Mouse (Mus musculus) intestine, embryonic 16.5 days (tissue): ENCODE measurements around the gene Tmem40. TPM values are rescaled to one million over a fixed set of nuclear protein-coding genes. Genes with fewer than 3 reads are reported as not detected.

Experiments
- ATAC-seq: fragments of 200-750 bp; cut with Nextera tagmentation; 2 replicates; pipeline ENCODE4 v1.8.0; 2017; ENCODE audit warnings: moderate TSS enrichment, moderate library complexity
- H3K27ac ChIP-seq: fragments of 300-500 bp; sonication (generic); 2 replicates; pipeline ENCODE4 v1.5.1; 2014; ENCODE audit warnings: mild to moderate bottlenecking, low read length
- H3K27me3 ChIP-seq: fragments of 300-500 bp; sonication (generic); replicated peaks from 2 replicates; pipeline ENCODE4 v1.6.1; 2014; ENCODE audit warnings: low read length, control low read depth, mixed read lengths; ENCODE audit not compliant: control insufficient read depth, insufficient read depth
- H3K36me3 ChIP-seq: fragments of 300-500 bp; sonication (generic); 2 replicates; pipeline ENCODE4 v1.6.1; 2014; ENCODE audit warnings: low read length, control low read depth; ENCODE audit not compliant: control insufficient read depth, insufficient read depth
- H3K4me1 ChIP-seq: fragments of 300-500 bp; sonication (generic); 2 replicates; pipeline ENCODE4 v1.6.1; 2014; ENCODE audit warnings: low read length, control low read depth, mixed read lengths; ENCODE audit not compliant: control insufficient read depth, insufficient read depth
- H3K4me2 ChIP-seq: fragments of 300-500 bp; sonication (generic); 2 replicates; pipeline ENCODE4 v1.6.1; 2014; ENCODE audit warnings: low read depth, low read length, control low read depth
- H3K4me3 ChIP-seq: fragments of 300-500 bp; sonication (generic); 2 replicates; pipeline ENCODE4 v1.5.1; 2014; ENCODE audit warnings: mild to moderate bottlenecking, low read length
- H3K9ac ChIP-seq: fragments of 300-500 bp; sonication (generic); 2 replicates; pipeline ENCODE4 v1.6.1; 2014; ENCODE audit warnings: low read depth, low read length
- H3K9me3 ChIP-seq: fragments of 300-500 bp; sonication (generic); 2 replicates; pipeline ENCODE4 v1.6.1; 2016; ENCODE audit warnings: low read length, control low read depth; ENCODE audit not compliant: control insufficient read depth
- WGBS: fragments of 180-500 bp; shearing (Covaris S2); extraction: QIAGEN DNeasy Blood & Tissue Kit; methylation state at CpG from one replicate; pipeline ENCODE4 v1.1.7; 2014; 5-methylcytosine and 5-hydroxymethylcytosine counted together
- microRNA-seq: library from miRNA; unstranded; fragments of <30 nt; microRNA quantifications from one replicate; pipeline ENCODE4, GENCODE M21; 2016
- polyA plus RNA-seq: library from polyadenylated mRNA; unstranded; fragments of >200 nt; fragmentation: Nextera tagmentation; extraction: Ambion mirVana; gene quantifications from 2 replicates; pipeline ENCODE4 v1.2.1, GENCODE M21; 2015

Tmem40 gene
- polyA plus RNA-seq, 1 experiment from 2014 or later: 1.5 TPM

- no peak for ATAC-seq
- H3K27me3 ChIP-seq: no peaks in the 10 kb centered on the region
- H3K4me3 ChIP-seq: no peak overlapping the region
- no peaks in the 10 kb centered on the region for H3K36me3 ChIP-seq
- 66% methylated on average over 11 of the region's 11 CpGs for WGBS
- no peaks in the 10 kb centered on the region for H3K4me1 ChIP-seq
- no peak overlapping the region for H3K27ac ChIP-seq
- no peak overlapping the region for H3K4me2 ChIP-seq
- H3K9ac ChIP-seq: no peak overlapping the region
- peaks cover 6% of the 10 kb centered on the region; the same call in 1 of the 2 replicates for H3K9me3 ChIP-seq
These were observed 77.2 kb downstream of the Tmem40 start for GRCm38 (mm10) chr6:115684851-115685646.

DNA sequence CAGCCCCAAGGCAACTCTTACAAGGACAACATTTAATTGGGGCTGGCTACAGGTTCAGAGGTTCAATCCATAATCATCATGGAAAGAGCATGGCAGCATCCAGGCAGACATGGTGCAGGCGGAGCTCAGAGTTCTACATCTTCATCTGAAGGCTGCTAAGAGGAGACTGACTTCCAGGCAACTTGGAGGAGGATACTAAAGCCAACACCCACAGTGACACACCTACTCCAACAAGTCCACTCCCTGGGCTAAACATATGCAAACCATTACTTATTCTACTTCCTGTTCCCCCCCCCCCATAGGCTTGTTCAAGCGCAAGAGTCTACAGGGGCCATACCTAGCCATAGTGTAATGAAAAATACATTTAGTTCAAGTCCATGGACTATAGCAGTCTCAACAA, 77.9 kb downstream of the Tmem40 start:
- Histone ChIP-seq H3K4me1 (no peaks in the 10 kb centered on the region), H3K4me3 (no peak overlapping the region), H3K9ac (no peak overlapping the region), H3K9me3 (peaks cover 6% of the 10 kb centered on the region; the same call in 1 of the 2 replicates), H3K27me3 (no peaks in the 10 kb centered on the region), H3K36me3 (no peaks in the 10 kb centered on the region), H3K27ac (no peak overlapping the region), H3K4me2 (no peak overlapping the region)
- WGBS: 96% methylated on average over 2 of the region's 2 CpGs
- ATAC-seq: no peak

- no peak overlapping the region for H3K9ac ChIP-seq
- H3K4me1 ChIP-seq: peaks cover 3% of the 10 kb centered on the region; the same call in 1 of the 2 replicates
- ATAC-seq: no peak
- no peaks in the 10 kb centered on the region for H3K36me3 ChIP-seq
- no peaks in the 10 kb centered on the region for H3K9me3 ChIP-seq
- H3K27ac ChIP-seq: no peak overlapping the region
- H3K4me2 ChIP-seq: no peak overlapping the region
- H3K27me3 ChIP-seq: no peaks in the 10 kb centered on the region
- no peak overlapping the region for H3K4me3 ChIP-seq
- 79% methylated on average over 4 of the region's 4 CpGs for WGBS
These were observed 81.1 kb downstream of the Tmem40 start for GRCm38 (mm10) chr6:115681066-115681465.

Small RNA genes lying within 50 kb of the gene (microRNA-seq; reads per million reads assigned to microRNA genes)
- gene Mir7660: 0.68 reads per million

Other genes with a start within 250 kb of the Tmem40 start
- gene Tsen2, start 217.7 kb downstream of the Tmem40 start, polyA plus RNA-seq: 22.6 and 25.5 TPM in 2 replicates
- gene Mkrn2os, start 169.8 kb downstream of the Tmem40 start, polyA plus RNA-seq: 51.3 and 56.2 TPM in 2 replicates
- 25.6 and 25.9 TPM in 2 replicates for gene Mkrn2, start 160.5 kb downstream of the Tmem40 start, polyA plus RNA-seq
- gene Raf1, start 85.8 kb downstream of the Tmem40 start, polyA plus RNA-seq: 71.4 and 75.4 TPM in 2 replicates
- gene Cand2, start 12.1 kb upstream of the Tmem40 start, polyA plus RNA-seq: 12.6 and 13.3 TPM in 2 replicates
- gene Rpl32, start 46.3 kb upstream of the Tmem40 start, polyA plus RNA-seq: 1,840 and 1,978 TPM in 2 replicates
- 0.36 and 0.44 TPM in 2 replicates for gene Efcab12, start 76.0 kb upstream of the Tmem40 start, polyA plus RNA-seq
- gene Mbd4, start 91.0 kb upstream of the Tmem40 start, polyA plus RNA-seq: 10.0 and 12.2 TPM in 2 replicates
- 13.0 and 13.1 TPM in 2 replicates for gene Ift122, start 91.1 kb upstream of the Tmem40 start, polyA plus RNA-seq
- 0.31 TPM in 1 of 2 replicates, not detected in the other for gene Rho, start 169.3 kb upstream of the Tmem40 start, polyA plus RNA-seq
- gene H1foo, start 182.5 kb upstream of the Tmem40 start, polyA plus RNA-seq: not detected in 2 replicates
- gene Plxnd1, start 232.6 kb upstream of the Tmem40 start, polyA plus RNA-seq: 18.7 and 19.3 TPM in 2 replicates